Mouse (Mus musculus): Measurements from ENCODE around the gene Rtn4rl2. TPM values are rescaled to one million over a fixed set of nuclear protein-coding genes. Genes with fewer than 3 reads are reported as not detected.

Gene Rtn4rl2
- polyA plus RNA-seq (2015; fragmentation: Nextera tagmentation; extraction: Ambion mirVana): 0.96 and 1.2 TPM in 2 replicates

GRCm38 (mm10) chr2:84886234-84886731 lies at the start of gene Rtn4rl2:
Rtn4rl2 (minus strand) TSS chr2:84886710.

GRCm38 (mm10) chr2:84838593-84838949 lies 47.9 kb downstream of the Rtn4rl2 start, which contains the start of gene Slc43a1:
Slc43a1 (plus strand) TSS chr2:84838850.

GRCm38 (mm10) chr2:84826488-84827282 lies 59.8 kb downstream of the Rtn4rl2 start, which contains the start of gene Timm10:
Timm10 (plus strand) TSS chr2:84826997.

GRCm38 (mm10) chr2:84822552-84822951 lies 64.0 kb downstream of the Rtn4rl2 start, which contains the start of gene Smtnl1:
Smtnl1 (minus strand) TSS chr2:84822652.

Small RNA genes lying within 50 kb of the gene (microRNA-seq; reads per million reads assigned to microRNA genes)
- not detected for gene Gm24332

Other genes starting within 250 kb of the Rtn4rl2 start
- 33.9 and 40.4 TPM in 2 replicates for gene Ctnnd1, start 235.9 kb downstream of the Rtn4rl2 start, polyA plus RNA-seq (2015; fragmentation: Nextera tagmentation; extraction: Ambion mirVana)
- not detected in 2 replicates for gene Btbd18, start 227.6 kb downstream of the Rtn4rl2 start, polyA plus RNA-seq (2015; fragmentation: Nextera tagmentation; extraction: Ambion mirVana)
- 81.5 and 92.3 TPM in 2 replicates for gene Selenoh, start 215.9 kb downstream of the Rtn4rl2 start, polyA plus RNA-seq (2015; fragmentation: Nextera tagmentation; extraction: Ambion mirVana)
- not detected in 2 replicates for gene Gm28635, start 208.7 kb downstream of the Rtn4rl2 start, polyA plus RNA-seq (2015; fragmentation: Nextera tagmentation; extraction: Ambion mirVana)
- gene Med19, start 208.3 kb downstream of the Rtn4rl2 start, polyA plus RNA-seq (2015; fragmentation: Nextera tagmentation; extraction: Ambion mirVana): 14.9 and 19.1 TPM in 2 replicates
- gene Tmx2, start 207.6 kb downstream of the Rtn4rl2 start, polyA plus RNA-seq (2015; fragmentation: Nextera tagmentation; extraction: Ambion mirVana): 53.1 and 59.6 TPM in 2 replicates
- 20.5 and 26.0 TPM in 2 replicates for gene Zdhhc5, start 171.5 kb downstream of the Rtn4rl2 start, polyA plus RNA-seq (2015; fragmentation: Nextera tagmentation; extraction: Ambion mirVana)
- gene Clp1, start 159.4 kb downstream of the Rtn4rl2 start, polyA plus RNA-seq (2015; fragmentation: Nextera tagmentation; extraction: Ambion mirVana): 13.2 and 13.6 TPM in 2 replicates
- gene Ypel4, start 152.7 kb downstream of the Rtn4rl2 start, polyA plus RNA-seq (2015; fragmentation: Nextera tagmentation; extraction: Ambion mirVana): 2.1 and 2.6 TPM in 2 replicates
- 3.4 and 4.7 TPM in 2 replicates for gene Gm19426, start 143.1 kb downstream of the Rtn4rl2 start, polyA plus RNA-seq (2015; fragmentation: Nextera tagmentation; extraction: Ambion mirVana)
- gene Serping1, start 111.3 kb downstream of the Rtn4rl2 start, polyA plus RNA-seq (2015; fragmentation: Nextera tagmentation; extraction: Ambion mirVana): 185 and 196 TPM in 2 replicates
- gene Ube2l6, start 87.9 kb downstream of the Rtn4rl2 start, polyA plus RNA-seq (2015; fragmentation: Nextera tagmentation; extraction: Ambion mirVana): 53.1 and 85.5 TPM in 2 replicates
- 0.07 TPM in 1 of 2 replicates, not detected in the other for gene Smtnl1, start 64.1 kb downstream of the Rtn4rl2 start, polyA plus RNA-seq (2015; fragmentation: Nextera tagmentation; extraction: Ambion mirVana)
- 29.6 and 39.4 TPM in 2 replicates for gene Timm10, start 59.7 kb downstream of the Rtn4rl2 start, polyA plus RNA-seq (2015; fragmentation: Nextera tagmentation; extraction: Ambion mirVana)
- gene Slc43a1, start 47.9 kb downstream of the Rtn4rl2 start, polyA plus RNA-seq (2015; fragmentation: Nextera tagmentation; extraction: Ambion mirVana): 8.9 and 9.0 TPM in 2 replicates
- gene Slc43a3, start 49.9 kb upstream of the Rtn4rl2 start, polyA plus RNA-seq (2015; fragmentation: Nextera tagmentation; extraction: Ambion mirVana): 32.2 and 39.3 TPM in 2 replicates
- gene Prg2, start 93.8 kb upstream of the Rtn4rl2 start, polyA plus RNA-seq (2015; fragmentation: Nextera tagmentation; extraction: Ambion mirVana): not detected in 2 replicates
- gene Prg3, start 101.5 kb upstream of the Rtn4rl2 start, polyA plus RNA-seq (2015; fragmentation: Nextera tagmentation; extraction: Ambion mirVana): not detected in 2 replicates
- gene Ssrp1, start 150.5 kb upstream of the Rtn4rl2 start, polyA plus RNA-seq (2015; fragmentation: Nextera tagmentation; extraction: Ambion mirVana): 87.3 and 97.7 TPM in 2 replicates
- 0.10 and 0.25 TPM in 2 replicates for gene P2rx3, start 150.8 kb upstream of the Rtn4rl2 start, polyA plus RNA-seq (2015; fragmentation: Nextera tagmentation; extraction: Ambion mirVana)
- 33.8 and 45.0 TPM in 2 replicates for gene Tnks1bp1, start 161.3 kb upstream of the Rtn4rl2 start, polyA plus RNA-seq (2015; fragmentation: Nextera tagmentation; extraction: Ambion mirVana)
- gene Aplnr, start 249.5 kb upstream of the Rtn4rl2 start, polyA plus RNA-seq (2015; fragmentation: Nextera tagmentation; extraction: Ambion mirVana): 10.4 and 12.2 TPM in 2 replicates